Mouse (Mus musculus): Measurements from ENCODE around the gene Zfp763.
A peak's percentile ranks its signal among the peaks of the same experiment; 100 is the strongest.
"Not testable (repeated sequence)": the region's sequence is repeated elsewhere in the genome, so short reads cannot be mapped to it uniquely, and the experiment has no call there.

Gene Zfp763

DNA sequence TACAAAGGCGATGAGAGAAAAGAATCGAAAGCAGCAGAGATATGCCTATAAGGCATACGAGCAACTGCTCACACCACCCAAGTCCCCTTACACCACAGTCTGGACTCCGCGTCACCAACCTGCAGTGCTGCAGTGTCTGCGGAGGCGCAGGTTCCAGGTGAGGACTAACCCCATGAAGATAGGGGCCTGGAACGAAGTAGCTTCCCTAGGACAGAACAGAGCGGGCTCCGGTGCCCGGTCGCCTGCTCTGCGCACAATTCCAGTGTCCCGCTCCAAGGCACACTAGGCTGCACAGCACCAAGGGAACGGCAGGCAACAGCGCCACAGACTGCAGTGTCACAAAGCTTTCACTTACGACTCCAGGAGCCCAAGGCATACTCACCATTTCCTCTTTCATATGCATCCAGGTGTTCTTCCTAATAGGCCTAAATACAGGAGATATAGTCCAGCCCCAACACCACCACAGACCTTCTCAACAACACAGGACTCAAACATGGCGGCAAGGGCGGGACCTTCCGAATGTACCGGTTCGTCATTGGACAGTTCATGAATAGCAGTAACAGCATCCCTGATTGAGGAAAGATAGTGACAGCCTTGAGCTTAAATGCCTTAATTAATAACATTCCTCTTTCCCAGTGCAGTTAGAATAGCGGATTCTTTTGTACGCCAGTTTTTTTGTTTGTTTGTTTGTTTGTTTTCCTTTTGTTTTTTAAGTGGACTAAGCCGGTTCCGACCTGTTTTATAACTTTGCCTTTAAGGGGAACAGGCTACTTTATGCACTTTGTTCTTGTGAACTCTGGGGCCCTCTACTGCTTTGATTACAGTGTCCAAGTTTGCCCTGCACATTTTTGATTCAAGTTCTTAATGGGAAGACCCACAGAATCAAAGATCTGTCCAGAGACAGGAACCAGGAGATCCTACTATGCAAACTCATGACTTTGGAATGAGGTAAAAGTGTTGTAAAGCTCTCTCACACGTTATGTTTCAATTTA lies at the start of gene Zfp763:
Zfp763 (minus strand) TSS at position 503 of the 992 bp plus-strand sequence.
- peak; percentile 89 for DNase-seq

DNA sequence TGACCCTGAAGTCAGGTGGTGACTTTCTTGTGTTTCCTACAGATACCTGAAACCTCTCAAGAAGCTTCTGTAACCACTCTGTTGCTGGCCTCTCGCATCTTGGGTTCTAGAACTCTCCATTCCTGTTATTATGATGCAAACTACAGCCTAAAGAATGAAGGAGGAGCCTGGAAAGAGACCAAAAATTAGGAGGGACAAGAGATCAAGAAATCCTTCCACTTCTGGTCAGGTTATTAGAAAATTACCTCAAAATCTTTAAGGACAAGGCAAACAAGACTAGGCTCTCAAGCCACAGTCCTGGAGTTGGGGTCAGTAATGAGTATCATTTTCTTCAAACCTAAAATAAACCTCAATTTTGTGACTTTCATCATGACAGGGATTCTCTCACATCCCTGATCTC lies 34.8 kb upstream of the Zfp763 start, which contains the start of gene 4921501E09Rik:
4921501E09Rik (minus strand) TSS at position 101 of the 400 bp plus-strand sequence.
- no peak for DNase-seq

- DNase-seq: no peak
Observed at GRCm38 (mm10) chr17:33063001-33063400, 29.8 kb upstream of the Zfp763 start.

- peak; percentile 28 for DNase-seq
Observed at GRCm38 (mm10) chr17:33058791-33059190, 25.6 kb upstream of the Zfp763 start.

DNA sequence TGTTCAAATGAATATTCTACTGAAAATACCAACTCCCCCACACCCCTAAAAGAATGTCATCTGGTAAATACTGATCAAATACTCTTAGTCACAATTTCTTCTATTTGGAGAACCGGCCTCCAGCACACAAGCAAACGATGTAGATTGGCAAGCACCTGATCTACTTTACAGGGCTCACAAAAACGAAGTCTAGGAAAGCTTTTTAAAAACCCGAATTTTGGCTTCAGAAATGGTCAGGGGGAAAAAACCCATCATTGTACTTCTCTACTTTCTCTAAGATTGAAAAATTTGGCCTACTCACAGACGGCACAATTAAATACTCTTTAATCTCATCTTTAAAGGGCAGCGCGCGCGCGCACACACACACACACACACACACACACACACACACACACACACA lies 826 bp downstream of the Zfp763 start:
- no peak for DNase-seq

DNA sequence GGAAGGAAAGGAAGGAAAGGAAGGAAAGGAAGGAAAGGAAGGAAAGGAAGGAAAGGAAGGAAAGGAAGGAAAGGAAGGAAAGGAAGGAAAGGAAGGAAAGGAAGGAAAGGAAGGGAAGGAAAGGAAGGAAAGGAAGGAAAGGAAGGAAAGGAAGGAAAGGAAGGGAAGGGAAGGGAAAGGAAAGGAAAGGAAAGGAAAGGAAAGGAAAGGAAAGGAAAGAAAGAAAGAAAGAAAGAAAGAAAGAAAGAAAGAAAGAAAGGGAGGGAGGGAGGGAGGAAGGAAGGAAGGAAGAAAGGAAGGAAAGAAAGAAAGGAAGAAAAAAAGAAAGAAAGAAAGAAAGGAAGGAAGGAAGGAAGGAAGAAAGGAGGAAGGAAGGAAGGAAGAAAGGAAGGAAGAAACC lies 12.8 kb downstream of the Zfp763 start:
- DNase-seq: not testable (repeated sequence)

DNA sequence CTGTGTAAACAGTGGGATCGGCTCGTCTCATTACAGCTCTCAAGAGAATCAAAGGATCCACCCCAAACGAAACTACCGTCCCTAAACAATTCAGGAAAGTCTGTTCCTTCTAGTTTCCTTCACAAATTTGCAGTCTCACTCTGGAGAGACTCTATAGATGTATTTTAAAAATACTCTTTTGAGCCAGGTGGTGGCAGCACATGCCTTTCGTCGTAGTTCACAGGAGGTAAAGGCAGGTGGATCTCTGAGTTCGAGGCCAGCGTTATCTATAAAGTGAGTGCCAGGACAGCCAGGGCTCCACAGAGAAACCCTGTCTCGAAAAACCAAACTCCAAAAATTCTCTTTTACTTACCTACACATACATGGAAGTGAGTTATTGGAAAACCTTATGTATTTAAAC lies 24.9 kb downstream of the Zfp763 start:
- DNase-seq: no peak

GRCm38 (mm10) chr17:32998492-32998891 lies 34.7 kb downstream of the Zfp763 start:
- no peak for DNase-seq

DNA sequence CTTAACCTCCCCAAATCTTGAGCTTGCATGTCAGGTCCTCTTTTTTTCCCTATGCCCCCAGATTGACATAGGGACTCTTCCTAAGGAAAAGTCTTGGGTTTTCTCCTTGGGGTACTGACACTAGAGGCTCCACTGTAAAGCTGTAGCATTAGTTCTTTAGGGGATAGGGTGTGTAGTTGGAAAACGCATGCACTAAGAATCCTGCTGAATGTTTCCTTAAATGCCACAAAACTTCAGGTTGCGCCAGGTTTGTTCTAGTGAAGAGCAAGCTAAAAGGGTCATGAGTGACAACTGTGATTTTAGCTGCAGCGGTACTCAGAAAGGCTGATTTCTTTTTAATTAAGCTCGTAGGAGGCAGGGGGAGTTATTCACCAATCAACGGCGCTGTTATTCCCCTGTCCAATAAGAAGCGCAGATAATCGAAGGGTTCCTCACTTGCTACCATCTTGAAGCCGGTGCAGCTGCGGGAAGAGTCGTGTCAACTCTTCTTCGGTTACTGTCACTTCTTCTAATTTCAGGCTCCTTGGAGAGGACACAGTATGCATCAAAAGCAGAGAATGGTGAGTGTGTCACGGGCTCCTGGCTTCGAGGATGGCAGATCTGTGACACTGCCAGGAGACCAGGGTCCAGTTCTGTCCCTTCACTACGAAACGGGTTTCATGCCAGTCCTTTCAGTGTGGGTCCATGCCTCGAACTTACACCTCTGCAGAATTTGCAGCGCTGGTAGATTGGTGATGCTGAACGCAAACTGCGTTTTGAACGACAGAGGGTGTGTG lies 40.3 kb downstream of the Zfp763 start, which contains the start of gene Zfp952:
Zfp952 (plus strand) TSS at position 431 of the 776 bp plus-strand sequence.
- DNase-seq: peak; percentile 93

- DNase-seq: peak; percentile 50
Observed at GRCm38 (mm10) chr17:32991965-32992698, 41.1 kb downstream of the Zfp763 start.

DNA sequence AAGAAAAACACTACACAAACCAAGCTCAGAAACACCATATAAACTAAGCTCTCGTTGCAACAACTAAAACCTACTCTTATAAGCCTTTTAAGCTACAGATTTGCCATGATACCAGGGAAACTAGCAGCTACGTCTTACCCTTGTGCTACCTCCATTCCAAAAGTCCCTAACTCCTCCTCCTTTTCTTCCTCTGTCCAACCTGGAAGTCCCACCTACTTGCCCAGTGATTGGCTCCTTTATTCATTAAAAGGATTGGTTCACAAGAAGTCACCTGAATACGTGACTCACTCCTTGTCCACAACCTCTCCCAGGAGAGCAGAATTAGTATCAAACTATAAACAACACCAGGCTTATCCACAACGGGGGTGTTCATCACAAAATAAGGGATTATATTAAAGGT lies 46.9 kb downstream of the Zfp763 start:
- DNase-seq: no peak

- no peak for DNase-seq
Observed at GRCm38 (mm10) chr17:32981361-32981760, 51.8 kb downstream of the Zfp763 start.
